Mouse (Mus musculus): ENCODE measurements around the gene Col23a1. TPM values are rescaled to one million over a fixed set of nuclear protein-coding genes. Genes with fewer than 3 reads are reported as not detected.
"Not testable (repeated sequence)": the region's sequence is repeated elsewhere in the genome, so short reads cannot be mapped to it uniquely, and the experiment has no call there.

The Col23a1 gene
- total RNA-seq, 2 experiments from 2014 or later: 11.1 to 11.3 TPM

- peak overlapping the region; percentile 77 for H3K4me3 ChIP-seq
- DNase-seq (ENCODE audit: extremely low spot score in 1 of 2, low spot score in 2 of 2): no peak
- no peak for TF ChIP-seq CTCF (IDR thresholded peaks at IDR 0.05)
- intact Hi-C loops (cut with DNase I): no loop called here
- peak overlapping the region; percentile 60; the same call in 1 of the 2 replicates for H3K27ac ChIP-seq
Observed at GRCm38 (mm10) chr11:51620084-51620483, 330.4 kb downstream of the Col23a1 start.

GRCm38 (mm10) chr11:51621776-51622175 is 332.1 kb downstream of the Col23a1 start:
- no peak for TF ChIP-seq CTCF (IDR thresholded peaks at IDR 0.05)
- Histone ChIP-seq H3K4me3 (no peak overlapping the region), H3K27ac (peak overlapping the region; percentile 90)
- DNase-seq (ENCODE audit: extremely low spot score in 1 of 2, low spot score in 2 of 2): no peak
- intact Hi-C loops (cut with DNase I): no loop called here

GRCm38 (mm10) chr11:51622971-51623491 is 333.3 kb downstream of the Col23a1 start:
- Histone ChIP-seq H3K27ac (peak overlapping the region; percentile 90), H3K4me3 (no peak overlapping the region)
- intact Hi-C loops (cut with DNase I): loop anchor here (1.0 kb wide), 1 partner anchor 12 kb away; the partner anchor contains the start of gene Rmnd5b
- TF ChIP-seq CTCF (IDR thresholded peaks at IDR 0.05): no peak
- peak; percentile 66 to 73 for DNase-seq (ENCODE audit: extremely low spot score in 1 of 2, low spot score in 2 of 2)

GRCm38 (mm10) chr11:51625187-51625820 is 335.6 kb downstream of the Col23a1 start:
- H3K4me3 ChIP-seq: no peak overlapping the region
- TF ChIP-seq CTCF (IDR thresholded peaks at IDR 0.05): no peak
- H3K27ac ChIP-seq: peak overlapping the region; percentile 88
- intact Hi-C loops (cut with DNase I): no loop called here
- no peak for DNase-seq (ENCODE audit: extremely low spot score in 1 of 2, low spot score in 2 of 2)

- H3K4me3 ChIP-seq: no peak overlapping the region
- DNase-seq (ENCODE audit: extremely low spot score in 1 of 2, low spot score in 2 of 2): no peak
- H3K27ac ChIP-seq: peak overlapping the region; percentile 89
- no peak for TF ChIP-seq CTCF (IDR thresholded peaks at IDR 0.05)
- intact Hi-C loops (cut with DNase I): no loop called here
Observed at GRCm38 (mm10) chr11:51627425-51627824, 337.7 kb downstream of the Col23a1 start.

GRCm38 (mm10) chr11:51627907-51628306 is 338.2 kb downstream of the Col23a1 start:
- Histone ChIP-seq H3K4me3 (no peak overlapping the region), H3K27ac (peak overlapping the region; percentile 89)
- TF ChIP-seq CTCF (IDR thresholded peaks at IDR 0.05): no peak
- no peak for DNase-seq (ENCODE audit: extremely low spot score in 1 of 2, low spot score in 2 of 2)
- intact Hi-C loops (cut with DNase I): no loop called here

GRCm38 (mm10) chr11:51629651-51630314 is 340.1 kb downstream of the Col23a1 start:
- peak overlapping the region; percentile 89 for H3K27ac ChIP-seq
- TF ChIP-seq CTCF (IDR thresholded peaks at IDR 0.05): no peak
- intact Hi-C loops (cut with DNase I): no loop called here

GRCm38 (mm10) chr11:51632130-51632753 is 342.5 kb downstream of the Col23a1 start:
- intact Hi-C loops (cut with DNase I): no loop called here
- Histone ChIP-seq H3K27ac (peak overlapping the region; percentile 89), H3K4me3 (no peak overlapping the region)

More at GRCm38 (mm10) chr11:51629651-51630314, 340.1 kb downstream of the Col23a1 start:
- H3K4me3 ChIP-seq: no peak overlapping the region
- peak in 1 of 2 experiments; percentile 48 for DNase-seq (ENCODE audit: extremely low spot score in 1 of 2, low spot score in 2 of 2)

GRCm38 (mm10) chr11:51633200-51633599 is 343.5 kb downstream of the Col23a1 start:
- H3K4me3 ChIP-seq; intact Hi-C loops (cut with DNase I); DNase-seq (ENCODE audit: extremely low spot score in 1 of 2, low spot score in 2 of 2); H3K27ac ChIP-seq: not testable (repeated sequence)

More at GRCm38 (mm10) chr11:51632130-51632753, 342.5 kb downstream of the Col23a1 start:
- no peak for DNase-seq (ENCODE audit: extremely low spot score in 1 of 2, low spot score in 2 of 2)
- no peak for TF ChIP-seq CTCF (IDR thresholded peaks at IDR 0.05)

Other genes starting within 250 kb of the Col23a1 start
- not detected for gene Olfr1375, start 241.8 kb upstream of the Col23a1 start, total RNA-seq (2021)
- gene Zfp354a, start 230.7 kb upstream of the Col23a1 start, total RNA-seq (2021): 1 to 10 TPM; 6.5 to 8.5 TPM
- gene Gm12569, start 69.4 kb upstream of the Col23a1 start, total RNA-seq (2021): not detected
- gene Clk4, start 28.2 kb upstream of the Col23a1 start, total RNA-seq (2021): 100 to 1,000 TPM; 106 to 134 TPM
- not detected for gene BC049762, start 26.9 kb upstream of the Col23a1 start, total RNA-seq (2021)

Measured in left cerebral cortex, adult 2 months (tissue).